Mouse (Mus musculus) brain, embryonic 14.5 days (tissue): ENCODE measurements around the gene C5ar1. TPM values are rescaled to one million over a fixed set of nuclear protein-coding genes. Genes with fewer than 3 reads are reported as not detected.
"Not testable (repeated sequence)": the region's sequence is repeated elsewhere in the genome, so short reads cannot be mapped to it uniquely, and the experiment has no call there.

Source experiments
- DNase-seq: peaks from one replicate; pipeline ENCODE4 v3.0.0-alpha.2; 2011; ENCODE audit warnings: low read depth
- CTCF ChIP-seq: fragments of 200-500 bp; IDR thresholded peaks from 2 replicates; pipeline ENCODE4 v1.5.1; 2012; ENCODE audit warnings: inconsistent platforms, mild to moderate bottlenecking, moderate library complexity, borderline replicate concordance; ENCODE audit not compliant: insufficient read depth, insufficient read length; ENCODE audit errors: extremely low read depth
- POLR2A ChIP-seq: fragments of 200-500 bp; IDR thresholded peaks from 2 replicates; pipeline ENCODE4 v1.6.1; 2012; ENCODE audit warnings: mild to moderate bottlenecking, inconsistent platforms, borderline replicate concordance; ENCODE audit not compliant: poor library complexity, insufficient read depth, insufficient read length, severe bottlenecking; ENCODE audit errors: extremely low read depth
- polyA plus RNA-seq: library from polyadenylated mRNA; depleted of rRNA; stranded (reverse); fragments of >200 nt; gene quantifications from 2 replicates; pipeline ENCODE4 v1.2.3, GENCODE M21; 2012

Gene C5ar1
- polyA plus RNA-seq, 1 experiment, result 1.4 TPM

DNA sequence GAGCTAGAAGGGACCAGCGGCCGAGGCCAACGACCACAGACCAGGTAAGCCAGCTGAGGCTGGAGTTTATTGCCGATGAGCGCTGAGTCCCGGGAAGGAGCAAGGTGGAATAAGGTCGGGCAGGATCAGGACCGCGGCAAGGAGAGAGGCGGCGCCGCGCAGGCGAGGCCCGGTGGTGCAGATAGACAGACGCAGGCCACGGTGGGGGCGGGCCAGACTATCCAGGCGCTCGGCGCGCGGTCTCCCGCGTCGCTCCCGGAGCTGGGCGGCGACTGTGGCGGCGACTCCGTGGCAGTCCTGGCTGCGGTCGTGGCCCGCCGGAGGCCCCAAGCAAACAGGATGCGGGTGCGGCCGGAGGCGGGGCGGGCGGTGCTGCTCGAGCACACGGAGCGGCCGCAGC lies 13.3 kb upstream of the C5ar1 start:
- peak; percentile 69 for DNase-seq
- TF ChIP-seq POLR2A, result no peak; the same call in 1 of the 2 replicates
- TF ChIP-seq CTCF, result 0 out of 2 replicates have a peak, but pooled peaks have one; percentile 14

DNA sequence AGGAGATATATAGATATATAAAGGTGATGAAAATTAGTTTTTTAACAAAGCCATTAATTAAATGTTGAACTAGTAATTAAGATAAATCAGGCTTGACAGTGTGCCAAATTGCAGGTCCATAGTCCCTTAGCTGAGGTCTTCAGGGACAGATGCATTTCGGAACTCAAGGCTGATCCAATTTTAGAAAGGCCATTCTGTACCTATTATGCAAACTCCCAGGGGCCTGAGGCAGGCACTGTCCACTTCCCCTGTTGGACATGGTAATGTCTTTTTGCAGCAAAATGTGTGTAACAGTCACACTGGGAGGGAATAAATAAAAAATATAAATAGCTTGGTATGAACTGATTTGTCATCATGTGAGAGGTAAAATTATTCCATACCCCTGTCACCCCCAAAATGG lies 11.8 kb upstream of the C5ar1 start:
- no peak for TF ChIP-seq POLR2A
- TF ChIP-seq CTCF, result no peak
- no peak for DNase-seq

DNA sequence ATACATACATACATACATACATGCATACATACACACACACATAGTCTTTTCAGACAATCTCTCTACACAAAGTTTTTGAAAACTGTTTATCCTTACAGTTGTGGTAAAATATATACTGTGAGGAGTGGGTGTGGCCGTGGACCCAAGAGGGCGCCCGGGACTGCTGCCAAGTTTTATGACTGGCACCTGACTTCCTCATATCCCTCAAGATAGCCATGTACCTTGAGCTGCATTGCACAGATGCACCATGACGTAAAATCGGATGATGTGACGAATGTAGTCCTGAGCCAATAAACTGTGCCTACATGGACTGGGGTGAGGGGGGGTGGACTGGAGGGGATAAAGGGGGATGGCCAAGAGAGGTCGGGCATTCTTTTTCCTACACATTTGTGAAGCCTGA lies 7.3 kb upstream of the C5ar1 start:
- not testable (repeated sequence) for DNase-seq

DNA sequence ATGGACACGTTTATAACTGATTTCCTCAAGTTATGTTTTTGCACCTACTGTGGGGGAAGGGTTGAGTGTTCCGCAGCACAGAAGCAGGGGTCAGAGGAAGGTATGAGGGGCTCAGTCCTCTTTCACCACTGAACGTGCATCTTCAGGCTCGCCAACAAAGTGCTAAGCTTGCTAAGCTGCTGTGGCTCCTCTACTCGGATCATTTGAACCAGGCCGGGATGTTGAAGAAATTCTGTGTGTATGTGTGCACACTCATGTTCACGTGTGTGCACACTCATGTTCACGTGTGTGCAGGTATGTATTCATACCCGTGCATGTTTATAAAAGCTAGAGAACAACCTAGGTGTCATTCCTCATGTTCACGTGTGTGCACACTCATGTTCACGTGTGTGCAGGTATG lies 6.5 kb upstream of the C5ar1 start:
- TF ChIP-seq POLR2A, result no peak
- TF ChIP-seq CTCF, result no peak
- no peak for DNase-seq

DNA sequence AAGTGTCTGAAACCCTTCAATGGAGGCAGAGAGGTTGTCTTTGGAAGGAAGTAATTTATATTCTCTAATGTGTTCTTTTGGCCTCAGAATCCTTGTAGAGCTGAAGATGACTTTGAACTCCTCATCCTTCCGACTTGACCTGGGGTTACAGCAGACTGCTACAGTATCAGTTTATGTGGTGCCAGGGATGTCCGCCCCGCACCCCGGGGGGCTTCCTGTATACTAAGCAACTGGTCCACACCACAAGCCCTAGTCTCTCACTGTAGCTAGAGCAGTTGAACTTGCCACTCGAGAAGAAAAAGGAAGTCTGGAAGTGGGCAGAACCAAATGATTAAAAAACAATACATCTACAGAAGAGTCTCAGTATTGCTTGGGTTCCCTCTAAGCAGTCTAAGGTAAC lies 4.5 kb upstream of the C5ar1 start:
- TF ChIP-seq POLR2A (no peak), CTCF (no peak)
- no peak for DNase-seq

DNA sequence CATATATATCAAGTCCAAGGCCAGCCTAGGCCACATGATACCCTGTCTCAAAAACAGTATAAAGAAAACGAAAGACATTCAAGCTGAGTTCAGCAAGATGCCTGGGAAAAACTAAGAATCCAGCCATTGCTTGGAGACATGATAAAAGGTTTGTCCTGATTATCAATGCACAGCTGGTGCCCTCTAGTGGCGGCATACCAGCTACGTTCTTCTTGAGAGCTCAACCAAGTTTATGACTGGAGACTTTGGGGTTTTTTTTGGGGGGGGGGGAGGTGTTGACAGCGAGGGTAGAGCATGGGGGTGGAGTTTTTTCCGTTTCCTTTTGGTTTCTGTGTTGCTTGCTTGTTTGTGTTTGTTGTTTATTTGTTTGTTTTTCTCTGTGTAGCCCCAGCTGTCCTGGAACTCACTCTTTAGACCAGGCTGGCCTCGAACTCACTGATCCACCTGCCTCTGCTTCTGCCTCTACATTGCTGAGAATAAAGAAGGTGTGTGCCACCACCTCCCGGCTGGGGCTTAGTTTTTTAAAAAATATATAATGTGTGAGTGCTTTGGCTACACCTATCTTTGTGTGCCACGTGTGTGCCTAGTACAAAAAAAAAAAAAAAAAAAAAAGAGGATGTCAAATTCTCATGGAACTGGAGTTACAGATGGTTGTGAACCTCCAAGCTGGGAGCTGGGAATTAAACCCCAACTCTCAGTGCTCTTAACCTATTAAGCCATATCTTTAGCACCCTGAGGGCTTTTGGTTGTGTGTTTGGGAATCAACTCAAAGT lies 3.9 kb upstream of the C5ar1 start:
- peak; percentile 76; the same call in 1 of the 2 replicates for TF ChIP-seq CTCF
- TF ChIP-seq POLR2A, result no peak
- peak; percentile 82 for DNase-seq

DNA sequence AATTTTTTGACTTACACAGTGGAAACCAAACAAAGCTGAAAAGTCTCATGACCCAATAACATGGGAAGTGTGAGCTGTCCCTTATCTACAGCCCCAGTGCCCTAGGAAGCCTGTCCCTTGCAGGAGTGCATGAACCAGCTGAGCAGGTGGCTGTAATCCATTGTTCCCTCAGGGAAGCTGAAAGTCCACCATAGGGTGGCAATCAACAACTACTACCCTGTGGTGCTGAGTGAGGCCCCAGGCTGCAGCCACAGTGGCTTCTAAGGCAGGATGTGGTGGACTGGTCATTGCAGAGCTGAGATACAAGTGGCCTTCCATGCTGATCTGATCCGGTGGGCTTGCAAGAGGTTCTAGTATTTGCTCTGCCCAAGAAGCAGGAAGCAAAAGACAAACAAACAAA lies 1.8 kb upstream of the C5ar1 start:
- TF ChIP-seq CTCF (no peak), POLR2A (no peak)

DNA sequence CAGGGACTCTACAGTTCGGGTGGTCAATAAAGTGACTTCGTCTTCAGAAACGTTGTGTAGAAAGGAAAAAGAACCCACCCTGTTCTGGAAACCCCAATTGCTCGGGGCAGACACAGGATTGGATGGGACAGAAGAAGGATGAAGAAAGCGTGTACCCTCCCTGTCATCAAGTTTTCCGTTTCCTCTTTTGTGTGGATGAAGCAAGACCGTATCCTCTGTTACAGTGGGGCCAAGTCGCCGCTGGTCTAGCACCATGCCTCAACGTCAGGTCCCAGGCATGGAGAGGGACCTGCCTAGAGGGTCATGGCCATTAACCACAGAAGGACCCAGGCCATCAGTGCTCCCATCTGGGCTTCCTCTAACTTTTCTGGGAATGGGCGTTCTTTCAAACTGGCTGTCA lies 1.5 kb downstream of the C5ar1 start:
- TF ChIP-seq CTCF (no peak), POLR2A (no peak)

More for the DNA sequence above, 1.8 kb upstream of the C5ar1 start:
- no peak for DNase-seq

DNA sequence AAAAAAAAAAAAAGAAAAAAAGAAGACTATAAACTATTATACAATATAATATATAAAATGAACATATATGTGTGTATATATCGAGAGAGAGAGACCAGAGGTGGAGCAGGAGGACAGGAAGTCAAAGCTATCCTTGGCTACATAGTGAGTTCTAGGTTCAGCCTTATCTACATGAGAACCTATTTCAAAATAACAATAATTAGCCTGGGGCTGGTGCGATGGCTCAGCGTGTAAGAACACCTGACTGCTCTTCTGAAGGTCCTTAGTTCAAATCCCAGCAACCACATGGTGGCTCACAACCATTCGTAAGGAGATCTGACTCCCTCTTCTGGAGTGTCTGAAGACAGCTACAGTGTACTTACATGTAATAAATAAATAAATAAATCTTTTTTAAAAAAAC lies 3.4 kb downstream of the C5ar1 start:
- DNase-seq, result not testable (repeated sequence)

More for the DNA sequence above, 1.5 kb downstream of the C5ar1 start:
- no peak for DNase-seq

DNA sequence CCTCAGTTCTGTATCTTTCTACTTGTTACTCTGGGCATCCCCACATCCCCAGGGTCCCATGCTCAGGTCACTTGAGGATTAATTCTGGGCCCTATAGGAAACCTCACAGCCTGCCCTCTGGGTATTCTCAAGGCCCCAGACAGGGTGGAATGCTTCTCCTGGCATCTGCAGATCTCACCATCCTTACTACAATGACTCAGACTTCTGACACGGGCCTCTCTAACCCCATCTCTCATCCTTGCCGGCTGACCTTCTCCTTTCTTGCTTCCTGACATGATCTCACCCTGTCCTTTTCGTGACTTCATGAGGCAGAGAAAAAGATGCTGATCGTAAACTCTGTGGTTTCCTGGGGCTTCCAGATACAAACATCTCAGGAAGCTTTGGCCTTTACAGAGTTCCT lies 5.1 kb downstream of the C5ar1 start:
- no peak for TF ChIP-seq CTCF
- TF ChIP-seq POLR2A, result no peak
- no peak for DNase-seq

DNA sequence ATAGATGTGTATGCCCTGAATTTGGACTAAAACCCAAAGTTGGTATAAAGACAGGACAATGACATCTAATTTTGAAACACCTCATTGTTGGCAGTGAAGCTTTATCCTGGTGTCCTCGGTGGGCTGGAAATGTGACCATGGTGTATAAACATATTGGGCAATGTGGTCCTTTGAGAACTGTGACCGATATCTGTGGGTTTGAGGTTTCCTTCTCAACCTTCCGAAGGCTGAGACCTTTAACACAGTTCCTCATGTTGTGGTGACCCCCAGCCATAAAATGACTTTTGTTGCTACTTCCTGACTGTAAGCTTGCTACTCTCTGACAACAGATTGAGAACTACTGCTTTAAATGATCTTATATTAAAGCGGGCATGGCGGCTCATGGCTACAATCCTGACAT lies 8.7 kb downstream of the C5ar1 start:
- no peak for DNase-seq
- TF ChIP-seq CTCF (no peak), POLR2A (no peak)

DNA sequence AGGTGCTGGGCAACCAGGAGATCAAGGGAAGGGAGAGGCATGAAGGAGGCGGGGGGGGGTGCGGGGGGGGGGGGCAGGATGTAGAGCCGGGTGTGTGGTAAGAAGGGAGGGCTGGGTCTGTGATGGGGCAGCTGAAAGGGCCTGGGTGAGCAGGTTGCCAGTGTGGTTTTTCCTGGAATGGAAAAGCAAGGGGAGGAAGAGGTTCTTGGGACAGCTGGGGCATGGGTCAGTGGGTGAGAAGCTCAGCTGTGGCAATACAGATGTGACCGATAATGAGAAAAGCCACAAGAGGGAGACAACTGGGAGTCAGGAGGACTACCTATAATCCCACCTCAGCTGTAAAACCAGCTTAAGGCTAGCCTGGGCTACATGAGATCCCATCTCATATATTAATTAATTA lies 13.4 kb downstream of the C5ar1 start:
- no peak for DNase-seq
- no peak for TF ChIP-seq POLR2A
- TF ChIP-seq CTCF, result no peak

DNA sequence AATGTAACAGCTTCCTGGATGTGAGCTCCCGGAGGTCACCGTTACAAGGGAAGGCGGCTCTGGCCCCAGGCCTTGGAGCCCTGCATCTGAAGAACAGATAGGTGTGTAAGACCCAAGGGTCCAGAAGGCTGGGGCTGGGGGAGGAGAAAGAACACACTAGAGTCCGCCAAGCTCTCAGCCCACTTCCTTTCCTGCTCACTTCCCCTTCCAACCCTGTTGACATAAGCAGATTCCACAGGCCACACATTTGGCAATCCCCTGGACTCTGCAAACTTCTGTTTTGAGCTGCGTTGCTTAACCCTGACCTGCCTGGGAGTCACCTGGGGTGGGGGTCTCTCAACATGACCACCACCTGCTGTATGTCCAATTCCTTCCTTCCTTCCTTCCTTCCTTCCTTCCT lies 15.3 kb downstream of the C5ar1 start, which contains the start of gene C5ar2:
Gene C5ar2 (minus strand): TSS at position 88 of the 400 bp plus-strand sequence.
- TF ChIP-seq CTCF, result no peak
- no peak for TF ChIP-seq POLR2A
- DNase-seq, result no peak
